Mouse (Mus musculus): Measurements from ENCODE around the gene Tbc1d24. TPM values are rescaled to one million over a fixed set of nuclear protein-coding genes. Genes with fewer than 3 reads are reported as not detected.
A peak's percentile ranks its signal among the peaks of the same experiment; 100 is the strongest.

Tbc1d24 gene
- polyA plus RNA-seq, 1 experiment: 14.4 TPM

GRCm38 (mm10) chr17:24224741-24225140, 19.4 kb upstream of the Tbc1d24 start:
- H3K9me3 ChIP-seq (replicated peaks; ENCODE audit: control insufficient read depth, insufficient read depth, low read length, poor library complexity, severe bottlenecking): no peaks in the 10 kb centered on the region
- no peak for TF ChIP-seq EP300 (IDR thresholded peaks at IDR 0.05; ENCODE audit: insufficient read depth, low read depth, low read length)
- no peak for TF ChIP-seq CTCF (IDR thresholded peaks at IDR 0.05; ENCODE audit: low read depth, low read length)
- TF ChIP-seq POLR2A (IDR thresholded peaks at IDR 0.05; ENCODE audit: insufficient read depth, low read length): no peak
- no peaks in the 10 kb centered on the region for H3K27me3 ChIP-seq (ENCODE audit: control insufficient read depth, insufficient read depth, low read length, poor library complexity, severe bottlenecking)
- H3K4me1 ChIP-seq (ENCODE audit: control insufficient read depth, insufficient read depth, low read length): peaks cover 2% of the 10 kb centered on the region
- no peak overlapping the region for H3K4me3 ChIP-seq (ENCODE audit: low read depth, low read length)
- no peak overlapping the region for H3K9ac ChIP-seq (ENCODE audit: low read depth, poor library complexity, severe bottlenecking)
- H3K27ac ChIP-seq (ENCODE audit: insufficient read depth, low read length): no peak overlapping the region
- peaks cover 54% of the 10 kb centered on the region for H3K36me3 ChIP-seq (ENCODE audit: control insufficient read depth, insufficient read depth, low read length, poor library complexity, severe bottlenecking)

GRCm38 (mm10) chr17:24223513-24223912, 18.2 kb upstream of the Tbc1d24 start:
- Histone ChIP-seq H3K27me3 (ENCODE audit: control insufficient read depth, insufficient read depth, low read length, poor library complexity, severe bottlenecking) (no peaks in the 10 kb centered on the region), H3K9ac (ENCODE audit: low read depth, poor library complexity, severe bottlenecking) (no peak overlapping the region), H3K9me3 (replicated peaks; ENCODE audit: control insufficient read depth, insufficient read depth, low read length, poor library complexity, severe bottlenecking) (no peaks in the 10 kb centered on the region), H3K4me1 (ENCODE audit: control insufficient read depth, insufficient read depth, low read length) (peaks cover 2% of the 10 kb centered on the region), H3K27ac (ENCODE audit: insufficient read depth, low read length) (no peak overlapping the region), H3K36me3 (ENCODE audit: control insufficient read depth, insufficient read depth, low read length, poor library complexity, severe bottlenecking) (peaks cover 45% of the 10 kb centered on the region), H3K4me3 (ENCODE audit: low read depth, low read length) (no peak overlapping the region)
- TF ChIP-seq EP300 (IDR thresholded peaks at IDR 0.05; ENCODE audit: insufficient read depth, low read depth, low read length): no peak

- Histone ChIP-seq H3K4me1 (ENCODE audit: control insufficient read depth, insufficient read depth, low read length) (peaks cover 2% of the 10 kb centered on the region), H3K9me3 (replicated peaks; ENCODE audit: control insufficient read depth, insufficient read depth, low read length, poor library complexity, severe bottlenecking) (no peaks in the 10 kb centered on the region), H3K4me3 (ENCODE audit: low read depth, low read length) (no peak overlapping the region), H3K36me3 (ENCODE audit: control insufficient read depth, insufficient read depth, low read length, poor library complexity, severe bottlenecking) (peaks cover 36% of the 10 kb centered on the region), H3K27ac (ENCODE audit: insufficient read depth, low read length) (no peak overlapping the region), H3K9ac (ENCODE audit: low read depth, poor library complexity, severe bottlenecking) (no peak overlapping the region), H3K27me3 (ENCODE audit: control insufficient read depth, insufficient read depth, low read length, poor library complexity, severe bottlenecking) (no peaks in the 10 kb centered on the region)
- TF ChIP-seq CTCF (IDR thresholded peaks at IDR 0.05; ENCODE audit: low read depth, low read length): no peak
- no peak for TF ChIP-seq EP300 (IDR thresholded peaks at IDR 0.05; ENCODE audit: insufficient read depth, low read depth, low read length)
- no peak for TF ChIP-seq POLR2A (IDR thresholded peaks at IDR 0.05; ENCODE audit: insufficient read depth, low read length)
These were observed 17.3 kb upstream of the Tbc1d24 start for GRCm38 (mm10) chr17:24222653-24223052.

GRCm38 (mm10) chr17:24220435-24221411, 15.4 kb upstream of the Tbc1d24 start, which contains the start of gene Tedc2:
Gene Tedc2, minus strand, starts transcription at chr17:24220851.
- no peaks in the 10 kb centered on the region for H3K27me3 ChIP-seq (ENCODE audit: control insufficient read depth, insufficient read depth, low read length, poor library complexity, severe bottlenecking)
- no peaks in the 10 kb centered on the region for H3K9me3 ChIP-seq (replicated peaks; ENCODE audit: control insufficient read depth, insufficient read depth, low read length, poor library complexity, severe bottlenecking)
- H3K36me3 ChIP-seq (ENCODE audit: control insufficient read depth, insufficient read depth, low read length, poor library complexity, severe bottlenecking): peaks cover 26% of the 10 kb centered on the region
- no peak for TF ChIP-seq CTCF (IDR thresholded peaks at IDR 0.05; ENCODE audit: low read depth, low read length)
- TF ChIP-seq EP300 (IDR thresholded peaks at IDR 0.05; ENCODE audit: insufficient read depth, low read depth, low read length): 0 out of 2 replicates have a peak, but pooled peaks have one; percentile 18
- peak; percentile 45 for TF ChIP-seq POLR2A (IDR thresholded peaks at IDR 0.05; ENCODE audit: insufficient read depth, low read length)
- H3K4me1 ChIP-seq (ENCODE audit: control insufficient read depth, insufficient read depth, low read length): peaks cover 5% of the 10 kb centered on the region
- H3K27ac ChIP-seq (ENCODE audit: insufficient read depth, low read length): peak within 1 kb of the TSS; percentile 45
- H3K4me3 ChIP-seq (ENCODE audit: low read depth, low read length): peak within 1 kb of the TSS; percentile 85
- peak within 1 kb of the TSS; percentile 67 for H3K9ac ChIP-seq (ENCODE audit: low read depth, poor library complexity, severe bottlenecking)

- Histone ChIP-seq H3K9ac (ENCODE audit: low read depth, poor library complexity, severe bottlenecking) (no peak overlapping the region), H3K4me3 (ENCODE audit: low read depth, low read length) (no peak overlapping the region), H3K27me3 (ENCODE audit: control insufficient read depth, insufficient read depth, low read length, poor library complexity, severe bottlenecking) (no peaks in the 10 kb centered on the region), H3K36me3 (ENCODE audit: control insufficient read depth, insufficient read depth, low read length, poor library complexity, severe bottlenecking) (peaks cover 10% of the 10 kb centered on the region; the same call in 1 of the 2 replicates), H3K27ac (ENCODE audit: insufficient read depth, low read length) (0 out of 2 replicates have a peak overlapping the region, but pooled peaks have one; percentile 25), H3K9me3 (replicated peaks; ENCODE audit: control insufficient read depth, insufficient read depth, low read length, poor library complexity, severe bottlenecking) (no peaks in the 10 kb centered on the region), H3K4me1 (ENCODE audit: control insufficient read depth, insufficient read depth, low read length) (peaks cover 5% of the 10 kb centered on the region)
- TF ChIP-seq EP300 (IDR thresholded peaks at IDR 0.05; ENCODE audit: insufficient read depth, low read depth, low read length): no peak
- TF ChIP-seq CTCF (IDR thresholded peaks at IDR 0.05; ENCODE audit: low read depth, low read length): no peak
- no peak for TF ChIP-seq POLR2A (IDR thresholded peaks at IDR 0.05; ENCODE audit: insufficient read depth, low read length)
These were observed 11.5 kb upstream of the Tbc1d24 start for GRCm38 (mm10) chr17:24216836-24217235.

- H3K27ac ChIP-seq (ENCODE audit: insufficient read depth, low read length): no peak overlapping the region
- no peak for TF ChIP-seq POLR2A (IDR thresholded peaks at IDR 0.05; ENCODE audit: insufficient read depth, low read length)
- no peak for TF ChIP-seq EP300 (IDR thresholded peaks at IDR 0.05; ENCODE audit: insufficient read depth, low read depth, low read length)
- TF ChIP-seq CTCF (IDR thresholded peaks at IDR 0.05; ENCODE audit: low read depth, low read length): no peak
- H3K4me3 ChIP-seq (ENCODE audit: low read depth, low read length): no peak overlapping the region
- H3K9me3 ChIP-seq (replicated peaks; ENCODE audit: control insufficient read depth, insufficient read depth, low read length, poor library complexity, severe bottlenecking): no peaks in the 10 kb centered on the region
- H3K36me3 ChIP-seq (ENCODE audit: control insufficient read depth, insufficient read depth, low read length, poor library complexity, severe bottlenecking): peaks cover 10% of the 10 kb centered on the region; the same call in 1 of the 2 replicates
- no peak overlapping the region for H3K9ac ChIP-seq (ENCODE audit: low read depth, poor library complexity, severe bottlenecking)
- no peaks in the 10 kb centered on the region for H3K27me3 ChIP-seq (ENCODE audit: control insufficient read depth, insufficient read depth, low read length, poor library complexity, severe bottlenecking)
- peaks cover 6% of the 10 kb centered on the region for H3K4me1 ChIP-seq (ENCODE audit: control insufficient read depth, insufficient read depth, low read length)
These were observed 7.8 kb upstream of the Tbc1d24 start for GRCm38 (mm10) chr17:24213186-24213585.
